Mouse (Mus musculus) ES-Bruce4 (cell line): ENCODE results near the gene Ndufa6.

Source experiments
- CTCF ChIP-seq: IDR thresholded peaks from one replicate; pipeline ENCODE4 v1.8.1; 2011; ENCODE audit warnings: low read depth, low read length
- EP300 ChIP-seq: IDR thresholded peaks from 2 replicates; pipeline ENCODE4 v1.6.1; 2011; ENCODE audit warnings: low read depth, low read length; ENCODE audit not compliant: insufficient read depth
- POLR2A ChIP-seq: IDR thresholded peaks from one replicate; pipeline ENCODE4 v1.8.1; 2011; ENCODE audit warnings: low read length; ENCODE audit not compliant: insufficient read depth

- TF ChIP-seq CTCF (no peak), EP300 (no peak), POLR2A (no peak)
These were observed 4.5 kb upstream of the Ndufa6 start for GRCm38 (mm10) chr15:82358431-82359260.
